Mouse (Mus musculus) cerebellum, postnatal 14 days (tissue): ENCODE results near the gene Pxdn.
A peak's percentile ranks its signal among the peaks of the same experiment; 100 is the strongest.

ENCODE experiments used
- DNase-seq, 2 experiments: peaks; one replicate each; pipeline ENCODE4 v3.0.0; 2021; ENCODE audit warnings: mixed read lengths in 2 of 2

The Pxdn gene

DNA sequence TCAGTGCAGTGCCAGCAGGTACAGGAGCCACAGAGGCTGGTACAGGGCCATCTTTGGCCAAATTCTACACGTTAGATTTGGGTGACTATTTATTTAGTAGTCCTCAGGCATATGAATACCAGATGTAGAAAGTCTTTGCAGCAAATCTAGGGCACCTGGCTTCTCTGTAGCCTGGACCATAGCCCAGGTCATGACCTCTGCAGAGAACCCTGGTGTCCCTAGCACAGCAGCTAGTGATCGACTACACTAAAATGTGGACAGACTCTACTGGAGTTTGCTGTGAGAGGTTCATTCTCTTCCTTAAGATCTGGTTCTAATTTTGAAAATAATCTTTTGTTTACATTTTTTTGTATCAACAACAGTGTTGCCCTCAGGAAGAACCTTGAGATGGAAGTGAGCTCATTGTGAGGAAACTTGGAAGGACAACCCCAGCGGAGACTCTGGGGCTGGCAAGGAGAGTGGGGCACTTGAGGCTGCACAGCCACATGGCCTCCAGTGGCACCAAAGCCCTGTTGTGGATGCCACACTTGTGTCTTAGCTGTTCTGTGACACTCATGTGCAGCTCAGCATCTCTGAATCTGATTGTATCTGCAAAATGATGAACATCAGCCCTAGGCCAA, 90.4 kb downstream of the Pxdn start:
- no peak for DNase-seq

DNA sequence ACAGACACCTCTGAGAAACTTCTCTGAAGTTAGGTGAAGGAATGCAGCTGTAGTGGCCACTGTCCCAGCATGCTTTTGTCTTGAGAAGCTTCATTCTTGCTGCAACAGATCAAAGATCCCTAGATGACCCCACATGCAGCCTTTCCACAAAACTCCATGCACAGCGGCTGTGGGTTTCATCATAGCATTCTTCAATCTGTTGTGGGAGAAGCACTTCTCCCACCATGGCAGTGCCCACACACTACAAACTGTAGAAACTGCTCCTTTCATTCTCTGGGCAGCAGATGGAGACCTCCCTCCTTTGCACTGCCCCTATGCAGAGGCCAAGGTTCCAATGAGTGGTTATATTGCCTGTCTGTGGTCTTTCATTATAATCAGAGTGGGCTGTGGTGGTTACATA, 91.7 kb downstream of the Pxdn start:
- no peak for DNase-seq

- no peak for DNase-seq
Measured at GRCm38 (mm10) chr12:30030571-30030970, 93.2 kb downstream of the Pxdn start.

DNA sequence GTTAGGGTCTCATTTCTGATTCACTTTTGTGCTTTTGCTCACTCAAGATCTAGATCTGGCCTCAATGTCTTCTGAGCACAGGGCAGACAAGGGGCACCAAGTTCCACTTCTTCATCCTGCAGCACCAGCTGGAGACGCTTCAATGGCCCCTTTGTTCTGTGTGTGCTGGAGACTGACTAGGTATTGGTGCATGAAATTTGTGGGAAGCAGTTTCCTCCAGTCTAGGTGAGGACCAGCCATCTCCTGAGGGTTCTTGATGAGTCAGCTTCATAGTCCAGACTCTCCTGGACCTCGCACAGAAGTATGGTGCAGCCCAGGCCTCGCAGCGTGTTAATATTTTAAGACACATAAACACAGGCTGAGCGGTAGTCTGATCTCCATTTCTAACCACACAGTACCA, 97.3 kb downstream of the Pxdn start:
- no peak for DNase-seq

GRCm38 (mm10) chr12:30035406-30035805, 98.0 kb downstream of the Pxdn start:
- DNase-seq = no peak

DNA sequence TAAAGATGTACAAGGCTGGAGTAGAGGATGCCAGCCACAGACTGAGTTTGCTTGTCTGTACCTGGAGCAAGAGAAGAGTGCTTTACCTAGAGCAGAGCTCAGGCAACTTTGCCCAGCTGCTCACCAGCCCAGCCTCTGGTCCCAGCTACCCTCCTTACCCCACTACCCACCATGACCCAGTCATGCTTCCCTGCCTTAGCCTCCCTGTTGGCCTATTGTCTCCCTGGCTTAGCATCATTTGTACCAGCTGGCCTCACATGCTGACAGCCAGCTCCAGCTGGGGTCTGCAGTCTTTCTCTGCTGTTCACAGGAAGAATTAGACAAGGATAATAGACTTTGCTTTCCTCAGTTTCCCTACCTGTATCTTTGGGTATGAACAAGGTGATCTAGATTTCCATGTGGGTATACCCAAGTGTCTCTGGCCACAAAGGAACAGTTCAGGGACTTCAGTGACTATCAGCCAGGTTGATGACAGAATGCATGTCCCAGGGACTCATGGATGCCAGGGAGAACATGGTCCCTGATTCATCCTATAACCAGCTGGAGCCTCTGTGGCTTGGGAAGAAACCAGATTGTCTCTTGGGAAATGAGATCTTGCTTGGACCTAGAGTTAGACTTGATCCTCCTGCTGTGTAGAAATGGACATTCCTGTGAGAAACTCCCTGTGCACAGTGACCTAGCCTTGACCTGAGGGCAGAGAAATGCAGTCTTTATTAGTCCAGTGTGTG, 98.6 kb downstream of the Pxdn start:
- no peak for DNase-seq

- DNase-seq = no peak
Measured at GRCm38 (mm10) chr12:30036569-30037055, 99.2 kb downstream of the Pxdn start.

DNA sequence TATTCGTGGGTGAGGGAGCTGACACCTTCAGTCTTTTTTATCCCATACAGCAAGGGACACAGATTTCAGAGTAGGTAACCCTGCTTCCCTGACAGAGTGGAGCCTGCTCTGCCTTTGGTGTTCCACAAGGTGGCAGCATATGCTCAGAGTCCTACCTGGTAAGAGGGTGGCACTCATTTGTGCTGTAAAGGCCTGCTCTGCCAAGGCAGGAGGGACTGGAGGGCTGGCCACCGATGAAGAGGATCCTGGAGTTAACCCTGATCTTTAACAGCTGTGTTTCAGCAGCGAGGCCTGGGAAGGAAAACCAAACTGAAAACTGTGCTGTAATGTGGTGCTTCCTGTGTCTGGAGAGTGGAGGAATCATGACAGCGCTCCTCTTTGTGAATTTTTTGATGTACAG, 102.2 kb downstream of the Pxdn start:
- DNase-seq = peak; percentile 75 to 78

DNA sequence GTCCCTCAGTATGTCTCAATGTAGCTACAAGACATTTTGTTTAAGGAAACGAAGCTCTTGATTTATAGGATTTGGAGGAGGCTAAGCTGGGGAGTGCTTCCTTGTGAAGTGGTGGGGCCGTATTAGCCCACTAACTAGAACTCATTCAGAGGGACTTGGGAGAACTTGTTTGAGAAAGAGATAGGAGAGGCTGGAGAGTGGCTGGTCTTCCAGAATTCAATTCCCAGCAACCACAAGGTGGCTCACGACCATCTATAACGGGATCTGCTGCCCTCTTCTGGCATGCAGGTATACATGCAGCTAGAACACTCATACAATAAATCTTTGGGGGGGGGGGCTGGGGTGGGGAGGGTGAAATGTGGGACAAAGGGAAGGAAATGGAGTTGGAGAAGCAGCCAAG, 102.7 kb downstream of the Pxdn start:
- DNase-seq = peak; percentile 57 to 62

DNA sequence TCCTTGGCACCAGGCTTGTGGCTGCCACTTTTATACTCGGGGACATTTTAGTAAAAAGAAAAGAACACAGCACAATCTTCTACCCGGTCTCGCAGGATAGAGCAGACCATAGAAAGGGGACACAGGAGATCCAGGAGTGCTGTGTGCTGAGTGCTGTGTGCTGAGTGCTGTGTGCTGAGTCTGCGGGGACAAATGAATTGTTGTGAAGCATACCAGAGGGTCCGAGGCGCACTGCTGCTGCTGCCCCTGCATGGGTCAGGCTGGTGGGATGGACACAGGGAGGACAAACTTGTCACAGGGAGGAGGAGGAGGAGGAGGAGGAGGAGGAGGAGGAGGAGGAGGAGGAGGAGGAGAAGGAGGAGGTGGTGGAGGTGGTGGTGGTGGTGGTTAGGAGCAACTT, 111.4 kb downstream of the Pxdn start:
- DNase-seq = no peak

DNA sequence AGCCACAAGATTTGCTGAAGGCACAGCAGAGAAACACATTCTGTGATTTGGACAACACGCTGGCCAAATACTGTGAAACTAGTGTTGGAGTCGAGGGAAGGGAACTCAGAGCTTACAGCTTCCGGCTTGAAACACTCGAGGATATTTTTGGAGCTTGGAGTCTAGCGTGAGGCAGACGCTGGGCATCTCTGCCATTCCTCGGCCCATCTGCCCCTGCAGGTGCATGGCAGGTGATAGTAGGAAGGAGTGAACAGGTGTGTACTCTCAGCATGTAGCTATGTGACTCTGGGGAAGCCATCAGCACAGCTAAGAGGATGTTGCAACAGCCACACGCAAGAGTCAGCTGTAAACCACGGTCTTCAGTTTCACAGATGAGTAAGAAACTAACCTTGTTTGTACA, 112.4 kb downstream of the Pxdn start:
- DNase-seq = no peak

GRCm38 (mm10) chr12:30050235-30050634, 112.8 kb downstream of the Pxdn start:
- peak; percentile 81 for DNase-seq

GRCm38 (mm10) chr12:30054761-30055540, 117.5 kb downstream of the Pxdn start:
- DNase-seq = no peak

- peak in 1 of 2 experiments; percentile 38 for DNase-seq
Measured at GRCm38 (mm10) chr12:30058044-30058443, 120.6 kb downstream of the Pxdn start.

DNA sequence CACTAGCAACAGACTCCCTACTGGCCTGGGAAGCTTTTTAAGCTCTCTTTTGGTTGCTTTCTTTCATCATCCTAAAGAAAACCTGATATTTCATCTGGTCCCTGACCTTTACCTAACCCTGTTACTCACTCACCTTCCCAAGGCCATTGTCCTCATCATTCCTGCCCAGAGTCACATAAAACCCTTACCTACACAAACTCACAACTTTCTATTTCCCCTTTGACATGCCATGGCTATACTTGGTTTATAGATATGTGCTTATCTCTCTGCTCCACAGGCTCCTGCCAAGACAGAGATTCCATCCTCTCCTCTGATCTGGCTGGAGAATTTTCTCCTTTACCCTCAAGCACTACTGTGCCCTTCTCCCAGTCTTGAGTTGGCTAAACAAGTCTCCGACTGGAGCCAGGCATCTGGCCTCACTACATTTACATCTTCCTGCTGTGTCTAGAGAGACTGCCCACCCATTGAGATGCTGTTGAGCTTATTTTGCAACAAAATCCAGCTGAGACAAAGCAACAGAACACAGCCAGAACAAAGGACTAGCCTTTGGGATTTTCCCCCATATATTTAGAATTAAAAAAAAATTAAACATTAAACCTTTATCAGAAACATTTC, 124.2 kb downstream of the Pxdn start:
- DNase-seq = no peak

DNA sequence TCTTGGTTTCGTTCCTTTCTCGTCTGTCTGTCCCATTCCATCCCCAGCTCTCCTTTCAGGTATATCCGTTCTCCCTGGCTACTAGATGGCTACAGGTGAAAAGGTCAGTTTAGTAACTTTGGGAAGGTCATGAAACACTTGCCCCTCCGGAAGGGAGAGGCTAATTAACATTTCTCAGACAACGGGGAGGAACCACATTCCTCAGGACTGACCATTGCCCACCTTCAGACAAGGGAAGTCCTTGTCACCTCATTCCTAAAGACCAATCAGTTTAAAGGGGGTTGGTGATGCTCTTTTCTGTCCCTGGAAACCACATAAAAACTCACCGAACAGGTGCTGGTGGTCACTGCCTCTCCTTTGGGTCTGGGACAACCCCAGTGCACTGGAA, 124.7 kb downstream of the Pxdn start:
- DNase-seq = no peak
